Comparison of ENCODE assay signal across 10 mouse cellular contexts in the genomic region with DNA sequence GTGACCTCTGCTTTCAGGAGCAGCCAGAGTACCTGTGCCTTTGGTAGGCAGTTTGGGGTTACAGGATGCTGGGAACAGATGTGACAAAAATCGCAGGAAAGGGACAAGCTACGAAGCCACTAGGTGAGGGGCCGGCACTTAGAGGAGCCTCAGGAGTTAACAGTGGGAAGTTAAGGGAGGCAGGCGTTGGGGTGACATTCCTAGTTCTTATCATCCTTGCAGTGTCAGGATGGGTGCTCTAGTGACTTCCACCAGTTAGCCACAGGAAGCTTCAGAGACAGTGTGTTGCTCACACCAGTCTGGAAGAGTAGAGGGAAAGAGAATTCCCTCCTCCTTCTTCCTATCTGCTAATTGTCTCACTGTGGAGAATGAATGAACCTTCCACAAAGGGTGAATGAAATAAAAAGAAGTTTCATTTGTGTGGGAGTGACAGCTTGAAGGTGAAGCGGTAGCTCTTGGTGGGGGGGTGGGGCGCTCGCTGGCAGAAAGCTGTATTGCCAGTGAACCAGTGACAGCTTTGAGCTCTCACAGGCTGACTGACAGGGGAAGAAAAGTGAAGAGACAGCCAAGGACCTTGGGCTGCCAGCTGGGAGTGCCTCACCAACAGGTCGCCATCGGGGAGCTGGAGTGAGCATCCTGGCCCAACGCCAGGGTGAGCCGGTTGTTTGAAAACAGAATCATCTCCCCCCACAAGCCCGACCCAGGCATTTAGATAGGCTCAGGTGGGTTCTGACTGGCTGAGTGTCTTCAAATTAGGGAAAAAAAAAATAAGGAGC. TPM values are rescaled to one million over a fixed set of nuclear protein-coding genes. Genes with fewer than 3 reads are reported as not detected.
DNase-seq lines count a peak whose midpoint lies in the region; ATAC-seq and TF ChIP-seq lines count a peak whose summit lies in the region.
"Had no signal": no experiment of that assay in that cellular context is flagged by ENCODE, and none has a peak within 500 bp of the region (broad histone marks: within the 10 kb centered on the region; RNA-seq: fewer than 3 reads in every experiment).

No protein-coding gene starts in this region.

- no peaks in the 10 kb centered on the region for H3K27me3 ChIP-seq in embryonic facial prominence, embryonic 14.5 days (replicated peaks; ENCODE audit: control insufficient read depth, insufficient read depth, low read length)
- no peaks in the 10 kb centered on the region; the same call in 1 of the 2 replicates for H3K27me3 ChIP-seq in embryonic facial prominence, embryonic 10.5 days (replicated peaks; ENCODE audit: low read depth, poor library complexity, severe bottlenecking)
- H3K27me3 ChIP-seq in forebrain, embryonic 10.5 days (ENCODE audit: poor library complexity, severe bottlenecking): no peaks in the 10 kb centered on the region; the same call in 1 of the 2 replicates
- no peaks in the 10 kb centered on the region for H3K27me3 ChIP-seq in liver, postnatal 0 days (ENCODE audit: insufficient read depth, low read length)
- H3K27me3 ChIP-seq: CH12.LX had no signal

- TF ChIP-seq CTCF in liver, postnatal 0 days (IDR thresholded peaks at IDR 0.05; ENCODE audit: low read depth): no peak

- 0 out of 2 replicates have a peak, but pooled peaks cover 3% of the 10 kb centered on the region for H3K9me3 ChIP-seq in embryonic facial prominence, embryonic 14.5 days (ENCODE audit: control insufficient read depth, low read length)
- peaks cover 4% of the 10 kb centered on the region; the same call in 1 of the 2 replicates for H3K9me3 ChIP-seq in embryonic facial prominence, embryonic 10.5 days
- H3K9me3 ChIP-seq in forebrain, embryonic 10.5 days: peaks cover 9% of the 10 kb centered on the region; the same call in 1 of the 2 replicates
- H3K9me3 ChIP-seq in liver, postnatal 0 days (ENCODE audit: low read length): no peaks in the 10 kb centered on the region

- no peak overlapping the region for H3K4me2 ChIP-seq in embryonic facial prominence, embryonic 14.5 days (ENCODE audit: low read depth, low read length)
- H3K4me2 ChIP-seq in liver, postnatal 0 days (ENCODE audit: low read depth, low read length): peak overlapping the region; percentile 9; the same call in 1 of the 2 replicates

- no peak overlapping the region for H3K27ac ChIP-seq in embryonic facial prominence, embryonic 14.5 days (replicated peaks; ENCODE audit: low read depth, low read length)
- H3K27ac ChIP-seq in embryonic facial prominence, embryonic 10.5 days (replicated peaks): no peak overlapping the region
- H3K27ac ChIP-seq in forebrain, embryonic 10.5 days: peak overlapping the region; percentile 51; the same call in 1 of the 2 replicates
- no peak overlapping the region for H3K27ac ChIP-seq in liver, postnatal 0 days (ENCODE audit: low read depth)

- H3K9ac ChIP-seq in embryonic facial prominence, embryonic 14.5 days (ENCODE audit: low read depth, low read length): no peak overlapping the region
- H3K9ac ChIP-seq in liver, postnatal 0 days (replicated peaks): no peak overlapping the region

- ATAC-seq in embryonic facial prominence, embryonic 14.5 days (ENCODE audit: low read depth): no peak
- ATAC-seq in liver, postnatal 0 days: no peak

- peak; percentile 45 for DNase-seq in embryonic facial prominence, embryonic 14.5 days (ENCODE audit: low spot score)
- no peak for DNase-seq in embryonic facial prominence, embryonic 10.5 days (ENCODE audit: low spot score)
- peak; percentile 58 for DNase-seq in lung, postnatal 10 days
- no peak for DNase-seq in lung, adult 18-20 months
- no peak for DNase-seq in forebrain, embryonic 10.5 days (ENCODE audit: extremely low spot score, low spot score)
- DNase-seq in liver, postnatal 0 days: no peak
- DNase-seq in urinary bladder, adult 2 months (ENCODE audit: low spot score): no peak
- no peak for DNase-seq in ovary, postnatal 10 days (ENCODE audit: low spot score)
- DNase-seq: right cerebral cortex, postnatal 25 days had no signal

- no peaks in the 10 kb centered on the region for H3K36me3 ChIP-seq in embryonic facial prominence, embryonic 14.5 days (ENCODE audit: control insufficient read depth, insufficient read depth, low read length)
- H3K36me3 ChIP-seq in embryonic facial prominence, embryonic 10.5 days (replicated peaks): peaks cover 5% of the 10 kb centered on the region; the same call in 1 of the 2 replicates
- no peaks in the 10 kb centered on the region for H3K36me3 ChIP-seq in forebrain, embryonic 10.5 days (replicated peaks)
- H3K36me3 ChIP-seq in liver, postnatal 0 days (replicated peaks; ENCODE audit: insufficient read depth, low read length): no peaks in the 10 kb centered on the region

- H3K4me1 ChIP-seq in embryonic facial prominence, embryonic 14.5 days (ENCODE audit: control insufficient read depth, insufficient read depth, low read length): no peaks in the 10 kb centered on the region
- peaks cover 18% of the 10 kb centered on the region for H3K4me1 ChIP-seq in embryonic facial prominence, embryonic 10.5 days
- peaks cover 20% of the 10 kb centered on the region for H3K4me1 ChIP-seq in forebrain, embryonic 10.5 days
- H3K4me1 ChIP-seq in liver, postnatal 0 days (ENCODE audit: insufficient read depth): peaks cover 9% of the 10 kb centered on the region; the same call in 1 of the 2 replicates

- no peak for TF ChIP-seq EP300 in liver, postnatal 0 days (IDR thresholded peaks at IDR 0.05; ENCODE audit: low read depth)

- H3K4me3 ChIP-seq in embryonic facial prominence, embryonic 14.5 days (ENCODE audit: low read depth, low read length): no peak overlapping the region
- no peak overlapping the region for H3K4me3 ChIP-seq in embryonic facial prominence, embryonic 10.5 days
- no peak overlapping the region for H3K4me3 ChIP-seq in forebrain, embryonic 10.5 days
- H3K4me3 ChIP-seq in liver, postnatal 0 days (ENCODE audit: low read depth, low read length): no peak overlapping the region

- 48% methylated on average over 12 of the region's 12 CpGs for WGBS in embryonic facial prominence, embryonic 14.5 days
- 65% methylated on average over 12 of the region's 12 CpGs for WGBS in embryonic facial prominence, embryonic 10.5 days
- WGBS in forebrain, embryonic 10.5 days: 72% methylated on average over 12 of the region's 12 CpGs
- WGBS in liver, postnatal 0 days (ENCODE audit: insufficient replicate concordance): 52% methylated on average over 12 of the region's 12 CpGs

RNA-seq across cellular contexts. Expression of a gene that starts 41.9 kb away (rescaled TPM):
- 9.7 TPM in 2 replicates for polyA plus RNA-seq in embryonic facial prominence, embryonic 14.5 days (2014; fragmentation: Nextera tagmentation; extraction: Ambion mirVana)
- polyA plus RNA-seq in embryonic facial prominence, embryonic 10.5 days (2016; fragmentation: Nextera tagmentation; extraction: Ambion mirVana): 9.8 and 13.0 TPM in 2 replicates
- 9.7 and 9.9 TPM in 2 replicates for polyA plus RNA-seq in forebrain, embryonic 10.5 days (2016; fragmentation: Nextera tagmentation; extraction: Ambion mirVana)
- polyA plus RNA-seq in liver, postnatal 0 days (2015; fragmentation: Nextera tagmentation; extraction: Ambion mirVana): 3.0 TPM in 2 replicates
- polyA plus RNA-seq in urinary bladder, adult 2 months (2012; rRNA removed): 11.8 and 12.6 TPM in 2 replicates

Comparison
In these comparisons a context has a peak if more than half of its experiments do, and no peak if none do; other contexts are left out.
1. DNase-seq: peak in embryonic facial prominence, embryonic 14.5 days (single experiment) and lung, postnatal 10 days (single experiment); none in embryonic facial prominence, embryonic 10.5 days (single experiment), lung, adult 18-20 months (0 of 2), forebrain, embryonic 10.5 days (single experiment), liver, postnatal 0 days (single experiment), urinary bladder, adult 2 months (single experiment) and ovary, postnatal 10 days (single experiment).